Mouse (Mus musculus) inflammation-experienced regulatory T-cells, adult 6 months (primary cell): ENCODE data around the gene Slc5a11. TPM values are rescaled to one million over a fixed set of nuclear protein-coding genes. Genes with fewer than 3 reads are reported as not detected.

Experiments
- ATAC-seq: one replicate; pipeline ENCODE4 v1.8.0; 2017
- polyA plus RNA-seq, 3 experiments: library from polyadenylated mRNA; unstranded; fragments of 100-300 nt; shearing (Covaris generic); gene quantifications; one replicate each; pipeline ENCODE4 v1.2.1; 2017

Slc5a11 gene
- polyA plus RNA-seq, 3 experiments from 2014 or later, result 0.27 to 1.9 (median 0.60) TPM

DNA sequence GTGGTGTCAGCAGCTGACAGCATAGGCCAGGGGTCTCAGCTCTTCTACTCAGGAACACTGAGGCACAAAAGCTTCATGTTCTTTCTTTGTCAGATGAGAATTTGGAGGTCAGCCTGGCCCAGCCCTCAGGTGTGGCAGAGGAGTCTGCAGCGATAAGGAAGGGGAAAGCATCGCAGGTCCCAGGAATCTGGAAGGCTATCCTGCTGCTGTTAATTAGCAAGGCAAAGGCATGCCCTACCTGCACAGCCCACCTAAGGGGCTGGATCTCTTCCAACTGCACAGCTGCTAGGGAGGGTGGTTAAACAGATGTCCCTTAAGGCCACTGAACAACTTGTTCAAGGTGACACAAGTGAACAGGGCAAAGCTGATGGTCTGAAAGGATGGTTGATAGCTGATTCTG lies 558 bp downstream of the Slc5a11 start:
- no peak for ATAC-seq

DNA sequence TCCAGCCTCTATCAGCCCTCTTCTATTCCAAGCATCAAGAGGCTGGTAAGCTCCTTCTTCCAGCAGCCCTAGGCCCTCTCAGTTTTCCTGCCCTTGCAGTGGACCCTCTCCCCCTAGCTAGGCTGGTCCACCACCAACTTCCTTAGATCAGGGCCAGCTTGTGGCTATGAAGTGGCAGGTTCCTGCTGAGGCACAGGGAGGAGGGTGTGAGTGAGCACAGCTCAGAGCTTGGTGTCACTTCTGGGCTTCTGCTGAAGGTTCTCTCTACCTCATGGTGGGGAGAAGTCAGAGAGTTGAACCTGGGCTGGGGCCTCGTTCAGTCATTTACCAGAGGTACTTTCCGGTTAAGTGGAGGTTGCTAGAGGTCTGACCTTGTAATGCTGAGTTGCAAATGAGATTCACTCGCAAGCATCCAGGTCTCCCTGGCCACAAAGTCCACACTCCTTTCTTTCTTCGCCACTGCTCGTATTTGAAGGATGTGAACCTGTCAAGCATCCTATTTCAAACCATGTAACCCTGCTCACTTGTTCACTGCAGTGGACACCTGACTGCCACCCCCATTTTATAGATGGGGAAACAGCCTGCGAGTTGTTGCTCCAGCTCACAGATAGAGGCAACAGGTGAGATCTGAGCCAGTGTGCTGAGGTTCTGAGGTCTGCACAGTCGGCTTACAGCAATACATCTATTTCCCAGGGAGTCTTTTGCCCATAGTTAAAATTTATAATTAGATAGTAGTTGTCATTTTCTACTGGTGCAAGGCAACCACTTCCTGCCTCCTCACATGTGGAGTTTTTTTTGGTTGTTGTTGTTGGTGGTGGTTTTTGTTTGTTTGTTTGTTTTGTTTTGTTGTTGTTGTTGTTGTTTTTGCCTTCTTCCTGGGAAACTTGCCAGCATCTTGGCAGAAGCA lies 3.1 kb downstream of the Slc5a11 start:
- ATAC-seq, result peak; percentile 57

DNA sequence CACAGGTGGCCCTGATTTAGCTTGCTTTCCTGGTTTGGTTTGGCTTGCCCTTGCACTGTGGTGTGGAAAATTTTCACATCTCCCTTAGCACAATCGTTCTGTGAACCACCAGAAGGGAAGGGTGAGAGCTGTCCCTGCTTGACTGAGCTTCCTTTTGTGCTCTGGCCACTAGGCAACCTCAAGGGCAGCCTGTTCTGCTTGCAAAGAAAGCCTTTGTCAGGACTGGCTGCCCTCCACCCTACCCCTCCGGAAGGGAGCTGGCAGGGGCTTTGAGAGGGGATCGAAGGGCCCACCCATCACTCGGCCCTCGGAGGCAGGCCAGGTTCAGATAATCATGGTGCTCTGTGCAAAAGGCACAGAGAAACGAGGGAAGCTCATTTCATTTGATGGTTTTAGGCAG lies 4.0 kb downstream of the Slc5a11 start:
- no peak for ATAC-seq

DNA sequence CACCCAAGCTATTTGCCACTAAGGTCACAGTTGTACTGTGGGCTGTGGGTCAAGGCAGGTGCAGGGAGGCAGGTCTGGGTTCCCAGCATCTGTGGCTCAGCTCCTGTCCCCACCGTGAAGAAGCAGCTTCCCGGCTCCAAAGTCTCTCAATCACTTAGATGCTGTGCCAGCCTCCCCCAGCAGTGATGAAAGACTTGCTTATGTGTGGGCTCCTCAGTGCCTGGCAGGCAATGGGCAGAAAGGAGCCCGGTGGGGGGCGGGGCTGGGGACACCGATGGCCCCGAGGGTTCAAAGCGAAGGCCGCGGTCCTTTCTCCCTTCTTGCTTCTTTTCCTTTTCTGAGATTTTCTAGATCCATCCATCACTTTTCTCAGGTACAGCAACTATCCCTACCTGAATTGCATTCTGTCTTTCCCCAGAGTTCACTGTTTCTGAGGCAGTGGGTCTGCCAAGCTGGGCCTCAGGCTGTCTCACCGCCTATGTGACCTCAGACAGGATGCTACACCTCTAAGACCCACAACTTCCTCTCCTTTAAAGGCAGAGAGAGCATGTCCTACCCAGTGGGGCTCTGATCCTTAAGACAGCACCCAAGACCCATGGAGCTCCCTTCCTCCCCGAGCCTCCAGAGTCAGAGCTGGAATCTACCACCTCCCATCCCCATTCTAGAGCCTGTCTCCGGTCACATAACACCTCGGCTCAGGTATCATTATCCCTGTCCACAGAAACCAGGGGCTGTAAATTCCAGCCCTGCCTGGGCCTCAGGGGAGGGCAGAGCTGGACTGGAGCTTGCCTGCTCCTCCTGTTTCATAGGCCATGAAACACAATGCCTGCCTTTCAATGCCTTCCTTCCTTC lies 5.4 kb downstream of the Slc5a11 start:
- peak; percentile 85 for ATAC-seq

DNA sequence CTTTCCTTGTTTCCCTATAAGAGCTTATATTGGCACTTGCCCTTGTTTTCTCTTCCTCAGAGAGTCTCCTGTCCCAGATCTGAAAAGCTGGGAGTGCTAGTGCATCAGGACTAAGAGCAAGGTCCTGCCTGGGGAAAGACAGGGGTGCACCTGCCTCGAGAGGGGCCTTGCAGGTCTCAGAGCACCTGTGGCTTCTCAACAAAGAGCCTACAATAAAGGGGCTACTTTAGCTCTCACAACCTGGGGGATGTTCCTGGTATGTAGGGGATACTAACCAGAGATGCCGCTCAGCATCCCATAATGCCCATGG lies 6.0 kb downstream of the Slc5a11 start:
- ATAC-seq, result no peak

DNA sequence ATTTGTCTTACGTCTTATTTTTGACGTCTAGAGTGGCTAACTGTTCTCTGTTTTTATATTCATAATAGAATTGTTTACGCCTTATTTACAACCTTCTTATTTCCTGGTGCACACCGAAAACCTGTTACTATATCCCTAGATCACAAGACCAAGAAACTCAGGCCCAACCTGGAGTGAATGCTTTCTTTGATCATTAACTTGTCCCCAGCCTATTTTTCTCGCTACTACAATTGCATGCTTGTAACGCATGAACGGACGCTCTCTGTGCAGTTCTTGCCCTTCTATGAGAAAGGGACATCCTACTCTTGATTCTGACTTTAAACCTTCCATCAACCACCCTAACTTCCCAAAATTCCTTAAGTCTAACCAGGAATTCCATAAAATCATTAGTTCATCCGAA lies 9.5 kb downstream of the Slc5a11 start:
- ATAC-seq, result no peak

DNA sequence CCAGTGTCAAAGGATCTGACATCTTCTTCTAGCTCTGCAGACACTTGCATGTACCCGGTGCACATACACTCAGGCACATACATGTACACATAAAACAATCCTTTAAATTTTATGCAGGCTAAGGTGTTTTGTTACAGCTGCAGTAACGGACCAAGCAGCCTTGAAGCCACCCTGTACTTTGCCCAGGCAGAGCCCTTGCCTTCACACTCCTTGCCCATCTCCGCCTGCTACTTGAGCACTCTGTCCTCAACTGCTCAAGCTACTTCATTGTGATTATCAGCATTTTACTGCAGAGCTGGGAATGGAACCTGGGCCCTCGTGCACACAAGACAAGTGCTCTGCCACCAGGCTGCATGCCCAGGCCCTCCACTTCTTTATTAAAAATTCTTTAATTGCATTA lies 10.6 kb downstream of the Slc5a11 start:
- no peak for ATAC-seq

DNA sequence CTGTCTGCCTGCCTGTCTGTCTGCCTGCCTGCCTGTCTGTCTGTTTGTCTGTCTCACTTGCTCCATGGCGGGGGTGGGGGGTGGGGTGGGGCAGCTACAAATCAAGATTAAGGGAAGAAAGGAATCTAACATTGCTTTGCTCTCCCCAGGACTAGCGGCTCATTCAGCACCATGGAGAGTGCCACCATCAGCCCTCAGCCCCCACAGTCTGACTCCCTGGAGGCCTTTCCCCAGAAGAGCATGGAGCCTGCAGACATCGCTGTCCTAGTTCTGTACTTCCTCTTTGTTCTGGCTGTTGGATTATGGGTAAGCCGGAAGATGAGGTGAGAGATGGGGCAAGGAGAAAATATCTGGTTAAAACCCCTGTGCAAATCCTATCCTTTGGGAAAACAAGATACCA lies 20.9 kb downstream of the Slc5a11 start:
- ATAC-seq, result no peak

DNA sequence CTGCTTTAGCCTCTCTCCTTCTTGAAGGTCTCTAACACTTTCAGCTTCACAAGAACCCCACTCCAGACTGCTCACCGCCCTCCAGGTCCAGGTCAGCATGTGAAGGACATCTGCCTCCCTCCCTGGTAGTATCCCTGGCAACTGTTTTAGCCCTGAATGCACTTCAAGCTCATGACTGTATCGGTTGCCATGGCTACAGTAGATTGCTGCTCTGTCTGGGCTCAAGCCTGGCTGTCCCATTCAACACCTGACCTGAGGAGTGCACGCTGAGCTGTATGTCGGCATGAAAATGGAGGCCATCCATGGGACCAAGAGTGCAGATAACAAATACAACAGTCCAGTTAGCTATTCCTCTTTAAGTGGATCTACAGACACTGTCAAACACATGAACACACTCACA lies 24.0 kb downstream of the Slc5a11 start:
- ATAC-seq, result no peak

DNA sequence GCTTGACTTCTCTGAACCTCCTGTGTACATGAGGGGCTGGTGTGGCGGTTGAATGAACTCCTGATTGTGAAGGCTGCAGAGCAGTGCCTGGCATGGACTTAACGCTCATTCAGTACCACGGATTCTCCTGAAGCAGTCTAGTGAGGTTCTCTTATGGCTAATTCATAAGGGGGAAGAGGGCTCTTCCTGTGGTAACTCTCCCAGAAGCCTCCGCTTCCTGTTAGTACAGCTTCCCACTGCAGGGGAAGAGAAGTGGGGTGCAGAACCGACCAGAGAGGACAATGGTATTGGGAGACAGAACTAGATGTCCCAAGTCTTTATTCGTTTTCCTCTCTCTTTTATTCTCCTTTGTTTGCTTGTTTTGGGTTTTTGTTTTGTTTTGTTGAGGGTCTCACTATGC lies 25.5 kb downstream of the Slc5a11 start:
- ATAC-seq, result peak; percentile 25

DNA sequence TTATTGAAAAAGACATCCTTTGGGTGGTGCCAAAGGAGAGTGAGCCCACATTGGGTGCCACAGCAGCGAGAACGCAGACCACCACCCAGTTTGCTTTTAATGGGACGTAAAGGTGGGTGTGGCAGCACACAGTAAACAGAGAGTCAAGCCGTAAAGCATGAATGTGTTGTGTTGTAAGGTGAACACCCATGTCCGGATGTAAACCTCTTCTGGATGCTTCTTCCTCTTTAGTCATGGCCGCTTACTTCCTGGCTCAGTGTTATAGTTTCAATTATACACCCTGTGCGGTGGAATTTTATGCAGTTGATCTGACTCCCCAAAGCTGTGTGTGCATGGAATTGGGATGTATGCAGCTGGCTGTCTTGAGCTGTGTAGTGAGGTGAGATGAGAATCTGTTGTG lies 27.7 kb downstream of the Slc5a11 start:
- no peak for ATAC-seq

DNA sequence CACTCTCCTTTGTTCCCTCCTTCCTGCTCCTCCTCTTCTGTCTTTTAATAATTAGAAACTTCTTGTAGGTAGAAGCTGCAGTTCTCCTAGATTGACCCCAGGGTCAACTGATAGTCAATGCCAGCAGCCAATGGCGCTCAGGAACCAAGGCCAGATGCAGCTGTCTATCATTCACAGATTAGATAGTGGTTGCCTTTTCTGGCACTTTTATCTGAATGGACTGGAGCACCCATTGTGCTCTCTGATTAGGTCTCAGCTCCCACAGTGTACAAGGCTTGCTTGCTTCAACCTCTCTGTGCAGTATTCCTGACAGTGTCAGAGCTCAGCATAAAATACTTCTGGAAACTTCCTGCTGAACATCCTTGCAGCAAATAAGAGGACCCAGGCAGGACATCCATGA lies 30.3 kb downstream of the Slc5a11 start:
- ATAC-seq, result no peak

DNA sequence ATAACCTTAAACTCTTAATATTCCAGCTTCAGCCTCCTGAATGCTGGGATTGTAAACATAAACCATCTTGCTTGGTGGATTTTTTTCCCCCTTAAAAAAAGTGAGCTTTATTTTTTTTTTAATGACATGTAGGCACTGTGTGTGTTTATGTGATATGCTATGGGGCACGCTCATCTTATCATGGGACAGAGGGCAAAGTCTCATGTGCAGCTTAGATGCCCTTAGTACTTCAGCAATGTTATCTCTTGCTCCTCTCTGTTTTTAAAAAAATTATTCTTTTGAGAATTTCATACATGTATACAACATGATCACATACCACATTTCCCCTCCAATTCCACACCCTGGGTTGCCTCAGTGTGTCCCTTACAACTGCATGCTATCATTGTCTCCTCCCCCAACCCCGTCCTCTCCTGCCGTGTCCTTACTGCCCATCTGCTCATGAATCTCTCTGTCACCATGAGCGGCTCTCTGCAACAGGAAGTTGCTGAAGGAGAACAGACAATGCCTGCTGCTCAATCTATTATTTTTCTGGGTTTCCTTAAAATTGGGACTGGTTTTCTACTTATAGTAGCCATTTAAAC lies 32.0 kb downstream of the Slc5a11 start:
- no peak for ATAC-seq

DNA sequence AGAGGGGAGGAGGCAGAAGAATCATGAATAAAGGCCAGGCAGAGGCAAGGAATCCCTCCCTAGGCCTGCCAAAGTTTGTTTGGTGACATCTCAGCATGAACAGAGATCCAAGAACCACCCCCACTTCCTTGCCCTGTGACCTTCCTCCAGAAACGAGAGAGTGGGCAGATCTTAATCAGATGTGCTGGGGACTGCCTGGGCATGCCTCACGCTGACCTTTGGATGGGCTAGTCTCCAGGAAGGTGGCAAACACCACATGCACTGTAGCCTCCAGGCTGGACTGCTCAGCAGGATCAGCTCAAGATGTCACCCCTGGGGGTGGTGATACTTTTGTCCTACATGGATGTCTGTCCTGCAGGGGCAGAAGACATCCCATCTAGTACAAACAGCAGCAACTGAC lies 33.6 kb downstream of the Slc5a11 start:
- no peak for ATAC-seq

DNA sequence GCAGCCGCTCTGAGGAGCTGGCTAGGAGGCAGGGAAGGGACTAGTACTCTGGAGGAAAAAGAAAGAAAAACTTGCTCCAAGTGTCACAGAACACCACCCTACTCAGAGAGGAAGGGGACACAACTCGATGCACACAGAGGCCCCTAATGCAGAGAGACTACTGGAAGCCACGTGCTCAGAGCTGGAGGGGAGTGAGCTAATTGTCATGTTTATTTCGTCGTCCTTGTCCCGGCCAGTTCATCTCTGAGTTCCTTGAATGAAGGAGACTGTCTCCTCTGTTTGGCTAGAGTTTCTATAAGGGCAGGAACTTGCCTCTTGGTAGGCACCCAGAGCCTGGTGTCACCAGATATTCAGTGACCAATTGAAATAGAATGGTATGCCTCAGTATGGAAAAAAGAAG lies 36.8 kb downstream of the Slc5a11 start:
- ATAC-seq, result no peak

DNA sequence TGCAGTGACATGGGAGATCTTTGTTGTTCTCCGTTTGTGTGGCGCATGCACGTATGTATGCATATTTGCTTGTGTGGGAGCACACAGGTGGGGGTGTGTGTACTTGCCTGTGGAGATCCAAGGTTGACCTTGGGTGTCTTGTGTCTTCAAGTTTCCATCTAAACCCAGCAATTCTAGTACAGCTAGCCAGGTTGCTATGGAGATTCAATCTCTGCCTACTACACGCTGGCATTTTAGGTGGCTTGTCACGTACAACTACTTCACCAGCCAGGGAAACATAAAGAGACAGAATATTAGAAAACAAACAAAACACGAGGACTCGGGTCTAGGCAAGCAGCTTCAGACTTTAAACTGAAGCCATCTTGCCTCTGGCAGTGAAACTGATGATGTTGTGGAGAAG lies 38.8 kb downstream of the Slc5a11 start:
- no peak for ATAC-seq

DNA sequence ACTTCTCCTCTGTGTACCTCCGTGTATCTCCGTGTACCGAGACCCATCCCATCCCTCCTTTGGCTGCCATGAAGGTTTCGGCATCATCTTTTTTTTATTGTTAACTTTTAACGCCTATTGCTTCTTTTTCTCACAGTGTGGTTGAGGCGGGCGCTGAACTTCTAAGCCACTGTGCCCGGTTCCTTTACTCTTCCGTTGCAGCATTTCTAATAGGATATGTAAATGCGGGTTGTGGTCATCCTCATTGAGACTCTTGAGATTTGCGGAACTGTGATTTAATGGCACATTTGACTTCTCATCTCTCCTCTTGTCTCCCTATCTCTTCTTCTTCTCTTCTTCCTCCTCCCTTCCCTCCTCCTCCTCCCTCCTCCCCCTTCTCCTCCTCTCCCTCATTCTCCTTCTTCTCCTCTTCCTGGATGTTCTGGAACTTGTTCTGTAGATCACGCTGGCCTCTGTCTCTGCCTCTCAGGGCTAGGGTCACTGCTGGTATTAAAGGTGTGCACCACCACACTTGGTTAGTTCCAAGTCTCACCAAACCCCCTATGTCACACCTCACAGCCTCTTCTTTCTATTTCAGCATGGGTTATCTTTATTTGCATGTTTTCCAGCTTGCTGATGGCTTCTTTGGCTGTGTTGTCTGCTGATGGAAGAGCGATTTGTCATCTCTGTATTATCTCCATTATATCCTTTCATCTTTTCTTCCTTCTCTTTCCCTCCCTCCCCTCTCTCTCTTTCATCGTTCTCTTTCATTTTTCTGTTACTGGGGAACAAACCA lies 39.8 kb downstream of the Slc5a11 start:
- no peak for ATAC-seq

DNA sequence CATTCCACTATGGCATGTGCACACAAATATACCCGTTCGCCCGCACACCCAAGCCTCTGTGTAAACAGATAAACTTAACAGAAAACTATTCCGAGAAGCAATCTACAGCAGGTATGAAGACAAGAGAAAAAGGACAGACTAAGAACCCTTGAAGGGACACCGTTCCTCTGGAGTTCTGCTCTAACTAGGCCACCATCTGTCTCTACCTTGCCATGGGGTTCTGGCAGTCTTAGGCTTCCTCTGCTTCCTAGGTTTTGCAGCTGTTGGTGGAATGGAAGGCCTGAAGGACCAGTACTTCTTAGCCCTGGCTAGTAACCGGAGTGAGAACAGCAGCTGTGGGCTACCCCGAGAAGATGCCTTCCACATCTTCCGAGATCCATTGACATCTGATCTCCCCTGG lies 43.5 kb downstream of the Slc5a11 start:
- no peak for ATAC-seq

DNA sequence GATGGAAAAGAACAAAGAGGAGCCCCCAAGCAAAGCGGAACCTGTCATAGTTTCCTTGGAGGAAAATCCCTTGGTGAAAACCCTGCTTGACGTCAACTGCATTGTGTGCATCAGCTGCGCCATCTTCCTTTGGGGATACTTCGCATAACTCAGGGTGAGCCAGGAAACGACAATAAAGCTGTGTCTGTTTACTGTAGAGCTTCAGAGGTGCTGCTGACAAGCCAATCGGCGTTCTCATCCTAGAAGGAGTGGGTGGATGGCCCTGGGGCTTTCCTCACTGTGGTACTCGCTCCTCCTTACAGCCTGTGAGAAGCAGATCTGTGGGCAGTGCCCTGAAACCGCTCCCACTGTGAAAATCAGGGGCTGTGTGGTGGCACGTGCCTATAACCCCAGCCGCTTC lies 58.5 kb downstream of the Slc5a11 start:
- ATAC-seq, result peak; percentile 84

DNA sequence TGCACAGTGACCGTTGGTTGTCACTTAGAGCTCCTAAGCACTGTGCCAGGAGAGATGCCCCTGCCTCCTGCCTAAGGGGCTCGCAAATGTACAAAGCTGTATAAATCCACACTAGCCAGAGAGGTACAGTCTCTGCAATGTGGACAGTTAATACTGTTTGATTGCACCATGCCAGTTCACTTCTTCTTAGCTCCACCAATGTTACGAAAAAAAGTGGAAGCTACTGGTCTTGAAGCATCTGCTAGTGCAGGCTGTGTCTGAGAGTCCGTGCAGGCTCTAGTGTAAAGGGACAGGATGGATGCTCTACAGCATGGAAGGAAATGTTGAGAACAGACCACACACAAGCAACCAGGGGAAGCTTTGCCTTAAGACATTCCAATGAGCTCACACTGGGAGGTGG lies 62.0 kb downstream of the Slc5a11 start:
- ATAC-seq, result no peak

DNA sequence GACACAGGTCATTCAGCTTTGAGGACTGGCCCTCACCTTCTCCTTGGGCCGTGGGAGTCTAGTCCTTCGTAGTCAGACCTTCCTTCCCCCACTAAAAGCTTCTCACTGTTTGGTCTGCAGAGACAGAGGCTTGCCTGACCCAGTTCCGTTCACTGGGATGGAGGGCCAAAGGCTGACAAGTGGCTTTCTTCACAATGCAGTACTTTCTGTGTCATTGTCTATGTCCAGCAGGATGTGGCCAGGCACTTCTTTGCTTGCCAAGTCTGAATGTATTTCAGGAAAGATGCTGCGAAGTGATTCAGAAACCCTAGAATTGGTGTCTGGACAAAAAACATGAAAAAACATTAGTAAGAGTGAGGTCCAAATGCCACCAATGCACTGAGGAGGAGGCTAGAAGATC lies 65.2 kb downstream of the Slc5a11 start:
- ATAC-seq, result no peak

DNA sequence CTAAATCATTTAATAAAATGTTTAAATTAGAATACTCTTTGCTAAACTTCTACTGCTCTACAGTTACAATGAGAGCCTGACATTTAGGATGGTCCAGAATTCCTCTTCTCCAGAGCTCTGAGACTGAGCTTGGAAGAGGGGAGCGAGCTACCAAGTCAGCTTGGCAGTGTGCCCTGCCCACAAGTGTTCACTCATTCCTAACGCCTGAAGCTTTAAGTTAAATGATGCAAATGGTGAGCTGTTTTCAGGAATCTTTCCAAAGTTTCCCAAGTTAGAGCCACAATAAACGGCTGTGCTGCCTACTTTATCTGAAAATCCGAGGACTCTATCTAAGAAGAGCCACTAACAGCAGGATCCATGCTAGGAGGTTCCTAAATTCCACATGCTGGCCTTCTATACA lies 69.2 kb downstream of the Slc5a11 start:
- no peak for ATAC-seq

DNA sequence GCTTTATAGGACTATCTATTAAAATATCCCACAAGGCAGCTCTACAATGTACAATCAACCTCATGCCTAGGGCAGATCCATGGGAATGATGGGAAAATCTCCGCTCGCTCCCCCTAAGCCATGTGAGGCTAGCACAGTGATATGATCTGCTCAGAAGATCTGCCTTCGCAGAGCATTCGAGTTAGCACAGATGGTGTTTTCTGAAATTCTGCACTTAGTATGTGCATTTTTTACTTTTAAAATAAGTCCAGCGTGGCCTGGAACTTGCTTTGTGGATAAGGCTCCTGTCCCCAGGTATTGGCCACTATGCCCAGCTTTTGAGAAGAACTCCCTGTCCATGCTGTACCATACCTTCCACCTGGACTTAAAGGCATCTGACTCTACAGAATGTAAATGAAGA lies 71.3 kb downstream of the Slc5a11 start:
- no peak for ATAC-seq
